Mouse (Mus musculus) small intestine, adult 2 months (tissue): ENCODE measurements around the gene Suds3.

ENCODE experiments used
- CTCF ChIP-seq: fragments of 200-500 bp; IDR thresholded peaks from 2 replicates; pipeline ENCODE4 v1.5.1; 2012; ENCODE audit warnings: low read depth, mild to moderate bottlenecking, control low read depth, inconsistent platforms, low read length, moderate library complexity, mixed read lengths; ENCODE audit not compliant: insufficient replicate concordance, insufficient read length; ENCODE audit errors: extremely low read depth
- POLR2A ChIP-seq: fragments of 200-500 bp; IDR thresholded peaks from 2 replicates; pipeline ENCODE4 v1.6.1; 2012; ENCODE audit warnings: low read depth, mild to moderate bottlenecking, control low read depth, inconsistent platforms, low read length, moderate library complexity

DNA sequence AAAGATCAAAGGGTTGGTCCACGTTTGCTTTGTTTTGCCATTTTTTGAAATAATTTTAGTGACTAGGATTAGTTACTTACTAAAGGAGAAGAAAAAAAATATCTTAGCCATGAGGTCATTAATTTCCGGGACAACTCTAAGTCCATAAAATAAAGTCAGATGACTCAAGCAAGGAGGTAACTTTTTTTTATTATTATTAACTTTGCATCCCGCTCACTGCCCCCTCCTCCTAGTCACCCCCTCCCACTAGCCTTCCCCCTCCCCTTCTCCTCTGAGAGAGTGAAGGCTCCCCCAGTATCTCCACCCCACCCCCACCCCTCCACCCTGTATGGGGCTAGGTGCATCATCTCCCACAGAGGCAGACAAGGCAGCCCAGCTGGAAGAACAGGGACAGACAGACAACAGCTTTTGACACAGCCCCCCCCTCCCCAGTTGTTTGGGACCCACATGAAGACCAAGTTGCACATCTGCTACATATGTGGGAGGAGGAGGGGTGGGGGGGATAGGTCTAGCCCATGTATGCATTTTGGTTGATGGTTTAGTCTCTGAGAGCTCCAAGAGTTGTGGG, 19.1 kb upstream of the Suds3 start:
- TF ChIP-seq CTCF (no peak), POLR2A (no peak)
